Mouse (Mus musculus): ENCODE measurements around the gene Rnf17. TPM values are rescaled to one million over a fixed set of nuclear protein-coding genes. Genes with fewer than 3 reads are reported as not detected.
A peak's percentile ranks its signal among the peaks of the same experiment; 100 is the strongest.

Rnf17 gene
- polyA plus RNA-seq, 1 experiment from 2014 or later, result 2.4 TPM

DNA sequence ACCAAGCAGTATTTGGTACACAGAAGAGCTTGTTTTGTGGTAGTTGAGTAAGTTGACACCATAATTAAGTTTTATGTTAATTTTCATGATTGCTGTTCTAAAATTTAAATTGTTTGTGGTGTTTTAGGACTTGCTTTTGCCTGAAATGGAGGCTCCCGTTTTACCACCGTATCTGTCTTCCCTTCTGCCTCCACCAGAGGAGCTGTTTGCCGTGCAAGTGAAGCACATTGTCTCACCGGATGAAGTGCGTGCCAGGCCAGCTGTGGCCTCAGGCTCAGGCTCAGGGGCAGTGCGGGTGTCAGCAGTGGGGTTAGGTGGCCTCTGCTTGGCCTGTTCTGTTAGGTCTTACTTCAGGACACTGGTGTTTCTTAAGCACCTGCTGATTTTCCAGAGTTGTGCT is 109.7 kb downstream of the Rnf17 start:
- Histone ChIP-seq H3K27me3 (no peaks in the 10 kb centered on the region), H3K9me3 (replicated peaks) (no peaks in the 10 kb centered on the region), H3K4me1 (replicated peaks) (no peaks in the 10 kb centered on the region), H3K9ac (no peak overlapping the region), H3K27ac (no peak overlapping the region), H3K4me3 (replicated peaks) (no peak overlapping the region), H3K4me2 (no peak overlapping the region), H3K36me3 (no peaks in the 10 kb centered on the region)
- no peak for ATAC-seq (ENCODE audit: low read depth)
- DNase-seq, result peak; percentile 3
- WGBS (ENCODE audit: insufficient replicate concordance), result 45% methylated on average over 6 of the region's 6 CpGs

GRCm38 (mm10) chr14:56514775-56515174 is 112.4 kb downstream of the Rnf17 start:
- Histone ChIP-seq H3K9me3 (replicated peaks) (no peaks in the 10 kb centered on the region), H3K4me1 (replicated peaks) (no peaks in the 10 kb centered on the region), H3K4me2 (no peak overlapping the region), H3K4me3 (replicated peaks) (no peak overlapping the region), H3K27me3 (no peaks in the 10 kb centered on the region), H3K36me3 (no peaks in the 10 kb centered on the region), H3K27ac (no peak overlapping the region), H3K9ac (no peak overlapping the region)
- WGBS (ENCODE audit: insufficient replicate concordance), result 62% methylated on average over 2 of the region's 2 CpGs
- ATAC-seq (ENCODE audit: low read depth) (no peak), DNase-seq (no peak)

- ATAC-seq (ENCODE audit: low read depth) (no peak), DNase-seq (no peak)
- no peak overlapping the region for H3K4me3 ChIP-seq (replicated peaks)
- WGBS (ENCODE audit: insufficient replicate concordance), result 68% methylated on average over 2 of the region's 2 CpGs
- H3K9me3 ChIP-seq (replicated peaks), result no peaks in the 10 kb centered on the region
- H3K27me3 ChIP-seq, result no peaks in the 10 kb centered on the region
- H3K4me2 ChIP-seq, result no peak overlapping the region
- H3K36me3 ChIP-seq, result peaks cover 29% of the 10 kb centered on the region
- no peak overlapping the region for H3K9ac ChIP-seq
- H3K4me1 ChIP-seq (replicated peaks), result no peaks in the 10 kb centered on the region
- H3K27ac ChIP-seq, result no peak overlapping the region
These were observed 128.4 kb downstream of the Rnf17 start for GRCm38 (mm10) chr14:56530788-56531187.

DNA sequence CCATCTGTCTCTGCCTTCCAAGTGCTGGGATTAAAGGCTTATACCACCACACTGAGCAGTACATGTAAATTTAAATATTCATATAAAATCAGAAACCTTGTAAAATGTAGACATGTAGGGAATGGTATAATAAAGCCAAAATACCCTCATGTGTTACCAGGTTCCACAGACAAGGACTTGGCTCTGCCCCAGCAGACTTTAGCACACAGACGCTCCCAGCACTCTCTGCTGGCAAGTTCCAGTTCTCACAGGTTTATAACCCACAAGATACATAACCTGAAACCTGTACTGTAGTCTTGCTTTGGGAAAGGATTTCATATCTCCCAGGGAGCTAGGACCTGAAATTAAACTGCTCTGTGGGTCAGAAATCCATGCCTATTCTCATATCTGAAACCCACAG is 142.6 kb downstream of the Rnf17 start:
- ATAC-seq (ENCODE audit: low read depth), result no peak
- no peak overlapping the region for H3K4me3 ChIP-seq (replicated peaks)
- DNase-seq, result no peak
- H3K4me2 ChIP-seq, result no peak overlapping the region
- H3K27me3 ChIP-seq, result no peaks in the 10 kb centered on the region
- H3K9ac ChIP-seq, result no peak overlapping the region
- H3K27ac ChIP-seq, result no peak overlapping the region
- no peaks in the 10 kb centered on the region for H3K4me1 ChIP-seq (replicated peaks)
- 74% methylated on average over 1 of the region's 1 CpGs for WGBS (ENCODE audit: insufficient replicate concordance)
- H3K9me3 ChIP-seq (replicated peaks), result no peaks in the 10 kb centered on the region
- peaks cover 7% of the 10 kb centered on the region; the same call in 1 of the 2 replicates for H3K36me3 ChIP-seq

- DNase-seq (no peak), ATAC-seq (ENCODE audit: low read depth) (no peak)
- H3K9ac ChIP-seq, result no peak overlapping the region
- H3K4me2 ChIP-seq, result no peak overlapping the region
- H3K36me3 ChIP-seq, result peaks cover 7% of the 10 kb centered on the region; the same call in 1 of the 2 replicates
- H3K4me3 ChIP-seq (replicated peaks), result no peak overlapping the region
- H3K4me1 ChIP-seq (replicated peaks), result no peaks in the 10 kb centered on the region
- 78% methylated on average over 4 of the region's 4 CpGs for WGBS (ENCODE audit: insufficient replicate concordance)
- no peaks in the 10 kb centered on the region for H3K9me3 ChIP-seq (replicated peaks)
- no peaks in the 10 kb centered on the region for H3K27me3 ChIP-seq
- H3K27ac ChIP-seq, result no peak overlapping the region
These were observed 143.1 kb downstream of the Rnf17 start for GRCm38 (mm10) chr14:56545491-56545890.

DNA sequence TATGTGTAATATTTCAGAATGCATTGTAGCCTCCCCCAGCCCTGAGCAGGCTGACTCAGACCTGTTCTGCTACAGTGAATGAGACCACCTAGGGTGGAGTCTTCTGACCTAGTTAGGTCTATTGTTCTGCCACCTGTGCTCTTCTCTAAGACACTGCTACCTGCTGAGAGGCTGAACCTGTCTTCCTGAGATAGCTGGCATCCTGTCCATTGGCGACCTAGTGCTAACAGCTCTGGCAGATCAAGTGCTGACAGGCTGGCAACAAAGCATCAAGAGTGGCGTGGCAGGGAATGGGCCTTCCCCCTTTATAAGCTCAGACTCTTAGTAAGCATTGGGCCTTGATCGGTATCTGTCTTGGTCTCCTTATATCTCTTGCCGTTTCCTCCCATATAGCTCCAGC is 148.6 kb downstream of the Rnf17 start:
- no peaks in the 10 kb centered on the region for H3K4me1 ChIP-seq (replicated peaks)
- H3K27ac ChIP-seq, result no peak overlapping the region
- no peak overlapping the region for H3K4me2 ChIP-seq
- H3K9ac ChIP-seq, result no peak overlapping the region
- no peak overlapping the region for H3K4me3 ChIP-seq (replicated peaks)
- peaks cover 28% of the 10 kb centered on the region for H3K36me3 ChIP-seq
- 71% methylated on average over 4 of the region's 4 CpGs for WGBS (ENCODE audit: insufficient replicate concordance)
- no peak for DNase-seq
- ATAC-seq (ENCODE audit: low read depth), result no peak
- H3K9me3 ChIP-seq (replicated peaks), result no peaks in the 10 kb centered on the region
- no peaks in the 10 kb centered on the region for H3K27me3 ChIP-seq

DNA sequence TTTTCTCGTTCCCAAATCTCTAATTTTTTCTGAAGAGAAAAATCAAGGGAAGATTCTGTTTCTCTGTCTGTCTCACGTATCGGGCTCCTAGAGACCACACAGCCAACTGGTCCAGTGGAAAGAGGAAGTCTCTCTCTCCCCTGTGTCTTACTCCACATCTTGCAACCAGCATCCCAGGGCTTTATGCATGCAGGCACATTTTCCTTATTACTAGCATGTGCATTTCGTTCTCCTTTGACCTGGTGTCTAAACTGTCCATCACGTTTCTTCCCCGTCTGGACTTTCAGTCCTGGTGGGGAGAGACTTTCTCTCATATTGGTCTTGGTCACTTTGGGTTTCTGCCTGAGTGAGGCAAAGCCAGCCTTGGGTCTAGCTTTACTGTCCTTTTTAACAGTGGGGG is 150.5 kb downstream of the Rnf17 start:
- WGBS (ENCODE audit: insufficient replicate concordance), result 82% methylated on average over 6 of the region's 6 CpGs
- ATAC-seq (ENCODE audit: low read depth) (no peak), DNase-seq (no peak)
- H3K4me2 ChIP-seq, result no peak overlapping the region
- no peak overlapping the region for H3K27ac ChIP-seq
- peaks cover 33% of the 10 kb centered on the region for H3K36me3 ChIP-seq
- no peak overlapping the region for H3K9ac ChIP-seq
- H3K27me3 ChIP-seq, result no peaks in the 10 kb centered on the region
- no peaks in the 10 kb centered on the region for H3K4me1 ChIP-seq (replicated peaks)
- H3K4me3 ChIP-seq (replicated peaks), result no peak overlapping the region
- H3K9me3 ChIP-seq (replicated peaks), result no peaks in the 10 kb centered on the region

GRCm38 (mm10) chr14:56553331-56553730 is 150.9 kb downstream of the Rnf17 start:
- Histone ChIP-seq H3K4me3 (replicated peaks) (no peak overlapping the region), H3K27me3 (no peaks in the 10 kb centered on the region), H3K4me2 (no peak overlapping the region), H3K4me1 (replicated peaks) (no peaks in the 10 kb centered on the region), H3K9me3 (replicated peaks) (no peaks in the 10 kb centered on the region), H3K27ac (no peak overlapping the region), H3K9ac (no peak overlapping the region), H3K36me3 (peaks cover 36% of the 10 kb centered on the region)
- ATAC-seq (ENCODE audit: low read depth), result no peak
- 89% methylated on average over 7 of the region's 7 CpGs for WGBS (ENCODE audit: insufficient replicate concordance)
- no peak for DNase-seq

DNA sequence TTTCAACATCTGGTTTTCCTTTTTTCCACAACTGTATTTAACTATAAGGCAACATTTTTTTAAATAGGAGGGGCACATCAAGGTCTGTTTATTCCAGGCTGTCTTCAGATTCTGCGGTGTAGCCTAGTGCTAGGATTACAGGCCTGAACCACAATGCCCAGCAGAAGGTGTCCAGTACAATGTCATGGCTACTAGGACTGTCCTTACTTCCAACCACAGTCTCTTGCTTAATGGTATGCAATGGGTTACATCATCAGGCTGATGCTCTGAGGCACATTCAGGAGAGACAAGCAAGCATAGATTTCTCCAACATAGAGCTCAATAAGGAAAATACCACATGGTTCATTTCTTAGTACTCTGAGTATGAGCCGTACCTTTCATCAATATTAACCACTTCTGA is 152.3 kb downstream of the Rnf17 start:
- DNase-seq (no peak), ATAC-seq (ENCODE audit: low read depth) (no peak)
- no peak overlapping the region for H3K4me3 ChIP-seq (replicated peaks)
- 85% methylated on average over 2 of the region's 2 CpGs for WGBS (ENCODE audit: insufficient replicate concordance)
- H3K36me3 ChIP-seq, result peaks cover 39% of the 10 kb centered on the region
- H3K9ac ChIP-seq, result no peak overlapping the region
- no peaks in the 10 kb centered on the region for H3K4me1 ChIP-seq (replicated peaks)
- H3K9me3 ChIP-seq (replicated peaks), result no peaks in the 10 kb centered on the region
- no peak overlapping the region for H3K27ac ChIP-seq
- H3K4me2 ChIP-seq, result no peak overlapping the region
- no peaks in the 10 kb centered on the region for H3K27me3 ChIP-seq

- DNase-seq (no peak), ATAC-seq (ENCODE audit: low read depth) (no peak)
- H3K9ac ChIP-seq, result no peak overlapping the region
- H3K9me3 ChIP-seq (replicated peaks), result no peaks in the 10 kb centered on the region
- no peaks in the 10 kb centered on the region for H3K27me3 ChIP-seq
- H3K4me2 ChIP-seq, result no peak overlapping the region
- H3K4me1 ChIP-seq (replicated peaks), result no peaks in the 10 kb centered on the region
- H3K4me3 ChIP-seq (replicated peaks), result no peak overlapping the region
- no peak overlapping the region for H3K27ac ChIP-seq
- WGBS (ENCODE audit: insufficient replicate concordance), result 75% methylated on average over 3 of the region's 3 CpGs
- H3K36me3 ChIP-seq, result peaks cover 27% of the 10 kb centered on the region
These were observed 156.8 kb downstream of the Rnf17 start for GRCm38 (mm10) chr14:56559134-56559533.

GRCm38 (mm10) chr14:56567476-56567875 is 165.1 kb downstream of the Rnf17 start:
- WGBS (ENCODE audit: insufficient replicate concordance), result 37% methylated on average over 7 of the region's 7 CpGs

DNA sequence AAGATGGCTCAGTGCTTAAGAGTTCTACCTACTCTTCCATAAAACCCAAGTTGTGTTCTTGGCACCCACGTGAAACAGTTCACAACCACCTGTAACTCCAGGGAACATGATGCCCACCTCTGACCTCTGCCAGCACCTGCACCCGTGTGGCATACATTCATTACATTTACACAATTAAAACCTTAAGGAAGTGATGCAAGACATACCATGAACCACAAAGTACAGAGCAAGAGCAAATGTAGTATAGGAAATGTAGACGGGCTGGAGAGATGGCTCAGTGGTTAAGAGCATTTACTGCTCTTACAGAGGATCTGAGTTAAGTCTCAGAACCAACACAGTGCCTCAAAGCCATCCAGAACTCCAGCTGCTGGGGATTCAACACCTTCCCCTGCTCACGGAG is 166.7 kb downstream of the Rnf17 start:
- Histone ChIP-seq H3K4me1 (replicated peaks) (peaks cover 38% of the 10 kb centered on the region), H3K4me2 (no peak overlapping the region), H3K27ac (no peak overlapping the region), H3K36me3 (no peaks in the 10 kb centered on the region; the same call in 1 of the 2 replicates), H3K4me3 (replicated peaks) (no peak overlapping the region), H3K27me3 (no peaks in the 10 kb centered on the region), H3K9ac (no peak overlapping the region), H3K9me3 (replicated peaks) (no peaks in the 10 kb centered on the region)
- WGBS (ENCODE audit: insufficient replicate concordance), result 57% methylated on average over 4 of the region's 4 CpGs
- no peak for DNase-seq
- no peak for ATAC-seq (ENCODE audit: low read depth)

More at GRCm38 (mm10) chr14:56567476-56567875, 165.1 kb downstream of the Rnf17 start:
- Histone ChIP-seq H3K27ac (no peak overlapping the region), H3K4me3 (replicated peaks) (no peak overlapping the region), H3K36me3 (peaks cover 12% of the 10 kb centered on the region), H3K4me1 (replicated peaks) (peaks cover 36% of the 10 kb centered on the region), H3K9me3 (replicated peaks) (no peaks in the 10 kb centered on the region), H3K9ac (no peak overlapping the region), H3K4me2 (no peak overlapping the region), H3K27me3 (no peaks in the 10 kb centered on the region)
- DNase-seq (no peak), ATAC-seq (ENCODE audit: low read depth) (no peak)
